Mouse (Mus musculus) E14TG2a.4 (cell line): ENCODE measurements around the gene Appl2.

Experiments
- H3K27me3 ChIP-seq: 2 replicates; pipeline ENCODE4 v1.6.1; 2014; ENCODE audit warnings: low read length, control low read depth; ENCODE audit not compliant: insufficient read depth
- H3K36me3 ChIP-seq: 2 replicates; pipeline ENCODE4 v1.6.1; 2014; ENCODE audit warnings: low read length, control low read depth; ENCODE audit not compliant: insufficient read depth
- H3K4me1 ChIP-seq: replicated peaks from 2 replicates; pipeline ENCODE4 v1.6.1; 2014; ENCODE audit warnings: low read depth, low read length, control low read depth
- H3K4me3 ChIP-seq: replicated peaks from 2 replicates; pipeline ENCODE4 v1.5.1; 2014; ENCODE audit warnings: mild to moderate bottlenecking, low read length
- H3K9me3 ChIP-seq: 2 replicates; pipeline ENCODE4 v1.6.1; 2014; ENCODE audit warnings: low read length, control low read depth
- CTCF ChIP-seq: conservative IDR thresholded peaks from 2 replicates; pipeline ENCODE4 v1.5.1; 2014; ENCODE audit warnings: low read length
- NANOG ChIP-seq: IDR thresholded peaks from 2 replicates; pipeline ENCODE4 v1.6.1; 2014; ENCODE audit warnings: borderline replicate concordance, low read length, mixed read lengths
- POU5F1 ChIP-seq: IDR thresholded peaks from 2 replicates; pipeline ENCODE4 v1.6.1; 2014; ENCODE audit warnings: low read length, borderline replicate concordance

Gene Appl2

DNA sequence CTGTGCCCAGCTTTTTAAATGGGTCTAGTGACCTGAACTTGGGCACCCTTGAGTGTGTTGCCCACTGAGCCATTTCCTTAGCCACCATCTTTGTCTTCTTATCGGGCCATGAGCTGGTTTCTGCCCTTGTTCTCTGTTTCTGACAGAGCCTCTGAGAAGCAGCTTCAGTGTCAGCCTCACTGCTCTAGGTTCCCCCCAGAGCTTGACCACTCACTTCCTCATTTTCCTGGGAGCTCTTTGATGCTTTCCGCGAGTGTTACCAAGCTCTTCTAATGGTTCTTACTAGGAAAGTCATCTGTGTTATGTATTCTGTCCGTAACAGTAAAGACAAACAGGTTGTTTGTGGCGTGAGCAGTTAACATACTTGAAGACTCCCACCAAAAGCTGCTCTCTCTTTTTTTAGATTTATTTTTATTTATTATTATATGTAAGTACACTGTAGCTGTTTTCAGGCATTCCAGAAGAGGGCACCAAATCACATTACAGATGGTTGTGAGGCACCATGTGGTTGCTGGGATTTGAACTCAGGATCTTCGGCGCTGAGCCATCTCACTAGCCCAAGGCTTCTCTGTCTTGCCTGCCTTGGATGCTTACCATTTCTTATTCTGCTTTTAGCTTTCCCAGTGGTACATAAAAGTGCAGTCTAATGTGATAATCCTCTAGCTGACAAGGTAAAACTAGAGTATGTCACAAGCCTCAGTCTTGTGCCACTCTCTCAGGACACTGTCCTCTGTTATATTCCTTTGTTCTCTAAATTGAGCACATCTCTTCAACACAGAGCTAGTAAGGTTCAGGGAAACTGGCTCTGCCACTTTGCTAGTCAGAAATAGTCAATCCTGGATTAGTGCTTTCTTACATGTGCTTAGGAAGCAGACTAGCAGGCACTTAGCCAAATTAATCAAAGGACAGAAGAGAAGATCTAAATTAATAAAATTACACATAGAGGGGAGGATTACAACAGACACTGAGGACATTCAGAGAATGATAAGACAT lies 82.8 kb downstream of the Appl2 start:
- H3K36me3 ChIP-seq = peaks cover 96% of the 10 kb centered on the region
- H3K4me1 ChIP-seq = no peaks in the 10 kb centered on the region
- no peaks in the 10 kb centered on the region for H3K27me3 ChIP-seq
- H3K4me3 ChIP-seq = no peak overlapping the region
- no peaks in the 10 kb centered on the region for H3K9me3 ChIP-seq
- TF ChIP-seq CTCF (no peak), NANOG (no peak), POU5F1 (no peak)

DNA sequence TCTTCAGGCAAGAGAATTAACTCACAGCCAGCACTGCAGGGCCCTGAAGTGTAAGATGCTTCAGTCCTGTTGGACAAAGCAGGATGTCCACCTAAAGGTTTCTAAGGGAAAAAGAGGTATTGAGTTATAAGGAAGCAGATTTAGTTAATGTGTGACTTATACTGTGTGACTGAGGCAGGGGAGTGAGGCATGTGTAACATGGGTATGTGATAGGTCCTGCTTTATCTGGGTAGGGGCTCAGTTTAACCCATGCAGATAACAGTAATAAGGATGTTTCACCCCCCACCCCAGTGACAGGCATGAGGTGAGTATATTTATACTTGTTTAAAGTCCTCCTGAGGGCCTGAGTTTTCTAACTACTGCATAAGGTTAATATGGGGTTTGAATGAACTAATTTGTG lies 85.5 kb downstream of the Appl2 start:
- H3K4me3 ChIP-seq = no peak overlapping the region
- peaks cover 96% of the 10 kb centered on the region for H3K36me3 ChIP-seq
- TF ChIP-seq NANOG (no peak), POU5F1 (no peak), CTCF (no peak)
- H3K4me1 ChIP-seq = no peaks in the 10 kb centered on the region
- H3K9me3 ChIP-seq = no peaks in the 10 kb centered on the region
- no peaks in the 10 kb centered on the region for H3K27me3 ChIP-seq
